Mouse (Mus musculus): ENCODE data around the gene Lhfpl3.

DNA sequence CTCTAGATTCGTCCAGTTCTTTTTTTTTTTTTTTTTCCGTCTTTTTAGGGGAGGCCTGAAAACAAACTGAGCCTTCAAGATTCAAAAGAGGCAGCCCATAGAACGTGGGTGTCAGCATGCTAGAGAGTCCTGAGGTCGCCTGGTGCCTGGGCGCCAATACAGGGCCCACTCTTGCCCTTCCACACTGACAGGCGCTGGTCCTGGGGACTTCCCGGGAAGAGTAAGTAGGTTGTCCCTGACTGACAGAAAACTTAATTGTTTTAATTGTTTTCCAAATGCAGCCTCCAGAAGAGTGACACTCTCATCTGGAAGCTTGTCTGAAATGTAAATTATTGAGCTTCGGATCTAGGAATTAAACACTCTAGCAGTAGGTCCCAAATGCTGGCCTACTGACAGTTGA is 479.8 kb downstream of the Lhfpl3 start:
- TF ChIP-seq CTCF (IDR thresholded peaks at IDR 0.05; ENCODE audit: low read depth) (no peak), EP300 (IDR thresholded peaks at IDR 0.05; ENCODE audit: low read depth) (no peak)
